Mouse (Mus musculus): ENCODE measurements around the gene Map6. TPM values are rescaled to one million over a fixed set of nuclear protein-coding genes. Genes with fewer than 3 reads are reported as not detected.

Map6 gene
- polyA plus RNA-seq, 1 experiment = 52.9 TPM

DNA sequence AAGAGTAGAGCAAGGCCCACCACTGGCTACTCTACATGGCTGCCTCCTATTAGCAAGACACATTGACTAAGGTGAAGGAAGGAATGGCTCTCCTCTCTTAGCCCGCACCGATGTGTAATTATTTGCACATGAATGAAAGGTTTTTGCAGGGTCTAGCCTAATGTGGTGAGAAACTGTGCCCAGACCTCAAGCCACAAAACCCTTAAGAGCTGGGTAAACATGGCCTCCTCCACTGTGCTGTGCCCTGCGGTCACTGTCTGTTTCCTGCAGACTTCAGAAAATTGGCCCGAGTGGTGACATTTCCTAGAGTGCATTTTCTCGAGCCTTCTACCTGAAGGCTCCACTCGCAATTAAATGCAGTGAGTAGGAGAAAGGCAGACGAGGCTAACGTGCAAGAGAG is 11.1 kb downstream of the Map6 start:
- no peak overlapping the region for H3K4me3 ChIP-seq (ENCODE audit: insufficient read depth, low read length)
- H3K4me1 ChIP-seq (ENCODE audit: control insufficient read depth, insufficient read depth, low read length) = peaks cover 13% of the 10 kb centered on the region
- TF ChIP-seq CTCF (IDR thresholded peaks at IDR 0.05; ENCODE audit: borderline replicate concordance, insufficient read depth, low read length) (no peak), POLR2A (IDR thresholded peaks at IDR 0.05; ENCODE audit: low read depth, low read length) (no peak)
- H3K27ac ChIP-seq (ENCODE audit: insufficient read depth, low read length) = no peak overlapping the region

DNA sequence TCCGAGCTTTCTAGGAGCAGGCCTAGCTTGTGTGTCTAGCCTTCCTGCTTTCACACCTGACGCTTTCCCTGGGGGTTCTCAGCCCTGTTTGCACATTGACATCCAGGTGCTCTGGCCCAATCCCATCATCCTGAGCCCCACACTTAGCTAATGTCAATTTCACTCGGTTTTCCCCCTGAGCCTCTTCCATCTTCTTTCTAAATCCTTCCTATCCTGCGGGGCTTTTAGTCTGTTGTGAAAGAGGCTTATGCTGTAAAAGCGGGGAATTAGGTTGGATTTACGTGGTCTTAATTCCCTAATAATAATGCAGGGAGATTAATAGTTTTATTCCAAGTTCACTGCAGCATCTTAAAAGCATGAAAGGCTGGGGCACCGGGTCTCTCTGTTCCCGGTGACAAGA is 12.3 kb downstream of the Map6 start:
- H3K4me3 ChIP-seq (ENCODE audit: insufficient read depth, low read length) = no peak overlapping the region
- no peak for TF ChIP-seq POLR2A (IDR thresholded peaks at IDR 0.05; ENCODE audit: low read depth, low read length)
- no peak for TF ChIP-seq CTCF (IDR thresholded peaks at IDR 0.05; ENCODE audit: borderline replicate concordance, insufficient read depth, low read length)
- no peak overlapping the region for H3K27ac ChIP-seq (ENCODE audit: insufficient read depth, low read length)

DNA sequence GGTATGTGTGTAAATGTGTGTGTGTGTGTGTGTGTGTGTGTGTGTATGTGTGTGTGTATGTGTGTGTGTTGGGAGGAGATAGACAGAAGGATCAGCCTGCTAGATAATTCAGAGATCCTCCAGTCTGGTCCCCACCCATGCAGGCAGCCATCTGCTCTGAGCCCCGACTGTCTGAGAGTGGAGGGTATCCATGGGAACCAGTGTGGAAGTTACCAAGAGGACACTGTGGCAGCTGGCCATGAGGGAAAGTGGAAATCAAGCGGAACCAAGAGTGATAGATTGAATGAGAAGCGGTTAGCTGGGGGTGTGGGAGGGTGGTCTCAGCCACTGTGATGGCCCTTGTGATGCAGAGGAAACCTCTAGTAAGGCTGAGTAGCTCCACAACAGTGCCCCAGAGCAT is 20.0 kb downstream of the Map6 start:
- H3K4me3 ChIP-seq (ENCODE audit: insufficient read depth, low read length) = no peak overlapping the region
- peaks cover 13% of the 10 kb centered on the region for H3K4me1 ChIP-seq (ENCODE audit: control insufficient read depth, insufficient read depth, low read length)
- TF ChIP-seq CTCF (IDR thresholded peaks at IDR 0.05; ENCODE audit: borderline replicate concordance, insufficient read depth, low read length) (no peak), POLR2A (IDR thresholded peaks at IDR 0.05; ENCODE audit: low read depth, low read length) (no peak)
- H3K27ac ChIP-seq (ENCODE audit: insufficient read depth, low read length) = no peak overlapping the region

More for the DNA sequence above, 12.3 kb downstream of the Map6 start:
- peaks cover 13% of the 10 kb centered on the region for H3K4me1 ChIP-seq (ENCODE audit: control insufficient read depth, insufficient read depth, low read length)

DNA sequence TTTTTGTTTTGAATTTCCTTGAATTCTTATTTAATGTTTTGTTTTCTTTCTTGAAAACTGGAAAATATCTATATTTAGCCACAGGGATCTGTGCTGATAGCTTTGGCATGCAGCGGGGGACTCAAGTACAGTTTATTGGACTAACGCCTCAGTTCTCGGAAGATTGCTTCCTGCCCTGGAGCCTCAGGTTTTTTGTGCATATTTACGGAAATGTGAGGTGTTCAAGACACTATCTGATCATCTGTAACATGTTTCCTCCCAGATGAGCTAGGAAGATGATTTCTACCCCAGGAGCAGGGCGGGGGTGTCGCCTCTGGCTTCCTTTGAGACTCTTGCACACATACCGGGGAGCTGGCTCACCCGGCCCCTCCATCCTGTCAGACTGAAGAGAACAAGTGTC is 22.8 kb downstream of the Map6 start:
- no peak overlapping the region for H3K4me3 ChIP-seq (ENCODE audit: insufficient read depth, low read length)
- TF ChIP-seq CTCF (IDR thresholded peaks at IDR 0.05; ENCODE audit: borderline replicate concordance, insufficient read depth, low read length) (no peak), POLR2A (IDR thresholded peaks at IDR 0.05; ENCODE audit: low read depth, low read length) (no peak)
- peak overlapping the region; percentile 63 for H3K27ac ChIP-seq (ENCODE audit: insufficient read depth, low read length)
- H3K4me1 ChIP-seq (ENCODE audit: control insufficient read depth, insufficient read depth, low read length) = peaks cover 13% of the 10 kb centered on the region

DNA sequence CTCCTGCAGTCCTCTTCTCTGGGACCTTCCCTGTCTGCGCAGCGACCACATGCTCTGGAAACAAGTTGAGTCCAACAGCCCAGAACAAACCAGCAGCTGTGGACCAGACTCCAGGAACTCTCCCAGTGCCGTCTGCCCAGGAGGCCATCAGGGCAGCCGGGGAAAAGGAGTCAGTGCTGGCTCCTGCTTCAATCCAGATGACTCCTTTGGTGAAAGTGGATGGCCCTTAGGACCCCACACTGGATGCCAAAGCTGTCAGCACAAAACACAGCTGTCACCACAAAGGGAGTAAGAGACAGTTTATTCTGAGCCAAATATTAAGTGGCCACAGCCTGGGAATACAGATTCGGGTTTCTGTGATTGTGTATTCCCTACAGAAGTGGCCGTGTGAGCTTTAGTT is 23.7 kb downstream of the Map6 start:
- H3K4me3 ChIP-seq (ENCODE audit: insufficient read depth, low read length) = no peak overlapping the region
- no peak for TF ChIP-seq POLR2A (IDR thresholded peaks at IDR 0.05; ENCODE audit: low read depth, low read length)
- no peak for TF ChIP-seq CTCF (IDR thresholded peaks at IDR 0.05; ENCODE audit: borderline replicate concordance, insufficient read depth, low read length)
- peak overlapping the region; percentile 26; the same call in 1 of the 2 replicates for H3K27ac ChIP-seq (ENCODE audit: insufficient read depth, low read length)
- peaks cover 13% of the 10 kb centered on the region for H3K4me1 ChIP-seq (ENCODE audit: control insufficient read depth, insufficient read depth, low read length)

DNA sequence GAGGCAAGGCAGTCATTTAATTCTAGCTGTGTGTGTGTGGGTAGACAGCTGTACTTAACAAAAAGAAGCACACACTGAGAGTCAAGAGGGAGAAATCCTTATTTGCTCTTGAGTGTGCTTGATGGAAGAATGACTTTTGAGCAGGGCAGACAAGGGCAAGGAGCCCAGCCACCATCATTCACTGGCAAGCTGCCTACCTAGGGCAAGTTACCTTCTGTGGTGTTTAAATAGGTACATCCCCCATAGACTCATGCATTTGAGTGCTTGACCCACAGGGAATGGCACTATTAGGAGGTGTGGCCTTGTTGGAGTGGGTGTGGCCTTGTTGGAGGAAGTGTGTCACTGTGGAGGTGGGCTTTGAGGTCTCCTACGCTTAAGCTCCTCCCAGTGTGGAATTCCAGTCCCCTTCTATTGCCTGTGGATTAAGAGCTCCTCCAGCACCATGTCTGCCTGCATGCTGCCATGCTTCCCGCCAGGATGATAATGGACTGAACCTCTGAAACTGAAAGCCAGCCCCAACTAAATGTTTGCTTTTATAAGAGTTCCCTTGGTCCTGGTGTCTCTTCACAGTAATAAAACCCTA is 27.0 kb downstream of the Map6 start:
- Histone ChIP-seq H3K4me3 (ENCODE audit: insufficient read depth, low read length) (no peak overlapping the region), H3K4me1 (ENCODE audit: control insufficient read depth, insufficient read depth, low read length) (peaks cover 10% of the 10 kb centered on the region), H3K27ac (ENCODE audit: insufficient read depth, low read length) (peak overlapping the region; percentile 36)
- TF ChIP-seq POLR2A (IDR thresholded peaks at IDR 0.05; ENCODE audit: low read depth, low read length) = no peak
- no peak for TF ChIP-seq CTCF (IDR thresholded peaks at IDR 0.05; ENCODE audit: borderline replicate concordance, insufficient read depth, low read length)

DNA sequence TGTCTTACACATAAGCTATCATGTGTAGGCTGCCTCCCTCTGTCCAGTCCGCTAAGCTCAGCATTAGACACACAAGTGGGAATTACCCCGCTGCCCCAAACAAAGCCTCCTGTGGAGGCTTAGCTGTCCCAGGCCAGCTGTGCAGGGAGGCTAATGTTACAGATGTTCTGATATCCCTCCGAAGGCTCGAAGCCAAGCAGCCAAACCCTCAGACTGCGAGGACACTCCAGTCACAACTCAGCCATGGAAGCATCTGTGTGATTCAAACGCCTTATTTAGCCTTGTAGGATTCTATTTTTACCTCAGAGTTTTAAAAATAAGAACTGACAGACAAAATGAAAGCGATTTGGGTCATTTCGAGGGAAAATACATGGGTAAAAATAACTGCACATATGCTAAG is 27.9 kb downstream of the Map6 start:
- peak overlapping the region; percentile 62 for H3K27ac ChIP-seq (ENCODE audit: insufficient read depth, low read length)
- peaks cover 8% of the 10 kb centered on the region; the same call in 1 of the 2 replicates for H3K4me1 ChIP-seq (ENCODE audit: control insufficient read depth, insufficient read depth, low read length)
- no peak for TF ChIP-seq POLR2A (IDR thresholded peaks at IDR 0.05; ENCODE audit: low read depth, low read length)
- TF ChIP-seq CTCF (IDR thresholded peaks at IDR 0.05; ENCODE audit: borderline replicate concordance, insufficient read depth, low read length) = no peak
- H3K4me3 ChIP-seq (ENCODE audit: insufficient read depth, low read length) = no peak overlapping the region

DNA sequence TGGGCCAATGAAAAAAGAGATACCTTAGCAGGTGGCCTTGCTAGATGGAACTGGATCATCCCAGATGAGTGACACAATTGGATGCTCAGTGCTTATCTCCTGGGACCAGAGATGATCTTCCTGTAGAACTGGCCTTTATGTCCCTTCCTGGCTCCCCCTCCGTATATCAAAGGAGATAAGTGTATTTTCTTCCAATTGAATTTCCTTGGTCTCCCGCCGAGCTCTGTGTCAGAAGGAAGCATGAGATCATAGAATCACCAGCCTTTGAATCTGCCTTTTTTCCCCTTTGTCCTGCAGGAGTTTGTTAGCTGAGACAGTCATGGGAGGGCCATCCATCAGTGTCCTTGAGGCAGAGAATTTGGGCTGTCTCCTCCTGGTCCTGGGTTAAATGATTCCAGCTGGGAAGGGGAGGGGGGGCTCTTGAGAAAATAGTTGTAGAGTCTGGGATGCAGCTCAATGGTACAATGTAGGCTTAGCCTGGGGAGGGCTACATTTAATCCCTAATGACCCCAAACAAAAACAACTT is 33.5 kb downstream of the Map6 start:
- Histone ChIP-seq H3K4me3 (ENCODE audit: insufficient read depth, low read length) (no peak overlapping the region), H3K4me1 (ENCODE audit: control insufficient read depth, insufficient read depth, low read length) (peaks cover 6% of the 10 kb centered on the region; the same call in 1 of the 2 replicates), H3K27ac (ENCODE audit: insufficient read depth, low read length) (no peak overlapping the region)
- no peak for TF ChIP-seq CTCF (IDR thresholded peaks at IDR 0.05; ENCODE audit: borderline replicate concordance, insufficient read depth, low read length)
- no peak for TF ChIP-seq POLR2A (IDR thresholded peaks at IDR 0.05; ENCODE audit: low read depth, low read length)

DNA sequence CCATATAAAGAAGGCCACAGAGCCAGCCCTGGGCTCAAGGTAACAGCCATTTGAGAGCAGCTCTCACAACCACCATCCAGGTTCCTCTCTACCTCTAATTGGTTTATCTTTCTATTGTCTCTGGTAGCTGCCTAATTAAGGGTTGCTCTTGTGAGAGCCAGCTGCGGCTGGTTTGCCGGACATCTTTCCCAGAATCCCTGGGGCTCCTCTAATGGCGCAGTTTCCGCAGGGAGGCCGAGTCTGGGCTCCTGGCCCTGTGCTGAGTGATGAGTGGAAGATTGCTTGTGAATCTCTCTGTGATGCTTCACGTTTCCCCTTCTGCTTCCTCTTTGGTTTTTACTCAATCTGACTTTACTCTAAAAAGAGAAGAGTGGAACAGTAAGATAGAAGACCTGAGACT is 36.8 kb downstream of the Map6 start:
- TF ChIP-seq CTCF (IDR thresholded peaks at IDR 0.05; ENCODE audit: borderline replicate concordance, insufficient read depth, low read length) (no peak), POLR2A (IDR thresholded peaks at IDR 0.05; ENCODE audit: low read depth, low read length) (no peak)
- Histone ChIP-seq H3K27ac (ENCODE audit: insufficient read depth, low read length) (peak overlapping the region; percentile 63), H3K4me3 (ENCODE audit: insufficient read depth, low read length) (no peak overlapping the region), H3K4me1 (ENCODE audit: control insufficient read depth, insufficient read depth, low read length) (peaks cover 14% of the 10 kb centered on the region)

DNA sequence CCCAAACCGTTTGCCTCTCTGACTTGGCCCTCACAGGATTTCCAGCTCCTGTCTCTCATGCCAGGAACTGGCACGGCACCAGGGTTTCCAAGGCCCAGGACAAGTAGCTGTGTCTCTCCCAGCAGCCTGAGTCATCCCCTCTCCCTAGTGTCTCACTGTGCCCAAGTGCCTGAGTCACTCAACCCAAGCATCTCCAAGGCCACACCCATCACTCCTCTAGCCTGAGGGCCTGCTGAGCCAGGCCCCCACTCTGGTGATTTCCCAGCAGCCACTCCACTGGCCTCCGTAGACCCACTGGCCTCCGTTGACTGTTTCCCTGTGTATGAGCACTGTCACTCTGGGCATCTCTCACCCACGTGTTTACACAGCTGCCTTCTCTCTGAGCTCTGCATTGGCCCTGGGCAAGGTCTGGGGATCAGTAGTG is 37.7 kb downstream of the Map6 start:
- H3K4me1 ChIP-seq (ENCODE audit: control insufficient read depth, insufficient read depth, low read length) = peaks cover 14% of the 10 kb centered on the region
- TF ChIP-seq POLR2A (IDR thresholded peaks at IDR 0.05; ENCODE audit: low read depth, low read length) (no peak), CTCF (IDR thresholded peaks at IDR 0.05; ENCODE audit: borderline replicate concordance, insufficient read depth, low read length) (no peak)
- peak overlapping the region; percentile 63 for H3K27ac ChIP-seq (ENCODE audit: insufficient read depth, low read length)
- no peak overlapping the region for H3K4me3 ChIP-seq (ENCODE audit: insufficient read depth, low read length)

All from embryonic fibroblast, embryonic 13.5 days (primary cell).